Mouse (Mus musculus) testis, adult 2 months (tissue): ENCODE data around the gene Cyp3a44. TPM values are rescaled to one million over a fixed set of nuclear protein-coding genes. Genes with fewer than 3 reads are reported as not detected.
"Not testable (repeated sequence)": the region's sequence is repeated elsewhere in the genome, so short reads cannot be mapped to it uniquely, and the experiment has no call there.

Source experiments
- H3K27ac ChIP-seq: fragments of 200-500 bp; 2 replicates; pipeline ENCODE4 v1.5.1; 2012; ENCODE audit warnings: low read depth, low read length; ENCODE audit not compliant: control insufficient read depth, insufficient read depth
- H3K27me3 ChIP-seq: fragments of 200-500 bp; 2 replicates; pipeline ENCODE4 v1.6.1; 2012; ENCODE audit warnings: mild to moderate bottlenecking, low read length, moderate library complexity; ENCODE audit not compliant: control insufficient read depth, insufficient read depth
- H3K36me3 ChIP-seq: fragments of 200-500 bp; 2 replicates; pipeline ENCODE4 v1.6.1; 2012; ENCODE audit warnings: mild to moderate bottlenecking, low read length; ENCODE audit not compliant: control insufficient read depth, insufficient read depth
- H3K4me1 ChIP-seq: fragments of 200-500 bp; 2 replicates; pipeline ENCODE4 v1.6.1; 2012; ENCODE audit warnings: low read length; ENCODE audit not compliant: control insufficient read depth, insufficient read depth
- H3K4me3 ChIP-seq: fragments of 200-500 bp; 2 replicates; pipeline ENCODE4 v1.5.1; 2012; ENCODE audit warnings: low read depth, mild to moderate bottlenecking, low read length, moderate library complexity, mixed read lengths; ENCODE audit not compliant: control insufficient read depth
- polyA plus RNA-seq: library from polyadenylated mRNA; depleted of rRNA; stranded (reverse); fragments of >200 nt; gene quantifications from 2 replicates; pipeline ENCODE4 v1.2.3, GENCODE M21; 2012; rRNA removed

Cyp3a44 gene
- polyA plus RNA-seq: not detected in 2 replicates

DNA sequence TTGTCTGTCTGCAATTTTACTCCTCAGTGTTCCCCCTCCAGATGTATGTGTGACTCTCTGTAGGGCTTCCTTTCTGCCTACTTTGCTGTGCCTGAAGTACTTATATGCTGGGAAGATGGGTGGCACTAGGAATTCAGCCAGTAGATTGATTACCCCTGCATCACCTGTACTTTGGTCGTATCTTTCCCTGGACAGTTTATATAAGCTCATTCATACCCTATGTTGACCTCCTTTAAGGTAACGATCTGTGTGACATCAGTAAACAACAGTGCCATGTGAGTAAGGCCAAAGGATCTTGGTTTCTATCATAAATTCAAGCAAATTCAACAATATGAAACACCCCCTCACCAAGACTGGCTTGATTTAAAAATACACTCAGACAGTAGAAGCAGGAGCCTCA is at the start of gene Cyp3a44:
Gene Cyp3a44 (minus strand): TSS at position 79 of the 400 bp plus-strand sequence.
- not testable (repeated sequence) for H3K4me3 ChIP-seq, H3K27me3 ChIP-seq, H3K27ac ChIP-seq, H3K36me3 ChIP-seq, H3K4me1 ChIP-seq

DNA sequence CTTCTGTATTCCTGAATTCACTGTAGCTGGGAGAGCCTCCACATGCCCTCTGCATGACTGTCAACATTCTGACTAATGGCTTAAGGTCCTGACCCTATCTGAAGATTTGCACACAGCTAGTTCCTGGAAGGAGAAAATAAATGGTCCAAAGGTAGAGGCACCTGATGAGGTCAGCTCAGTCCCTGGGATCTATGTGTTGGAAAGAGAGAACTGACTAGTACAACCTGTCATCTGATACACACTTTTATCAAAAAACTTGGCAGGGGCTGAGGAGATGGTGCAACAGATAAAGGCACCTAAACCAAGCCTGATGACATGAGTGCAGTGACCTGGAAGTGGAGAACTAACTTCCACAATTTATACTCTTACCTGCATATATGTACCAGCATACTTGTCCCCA is 5.4 kb downstream of the Cyp3a44 start:
- H3K4me3 ChIP-seq, H3K27me3 ChIP-seq, H3K4me1 ChIP-seq, H3K27ac ChIP-seq, H3K36me3 ChIP-seq: not testable (repeated sequence)

DNA sequence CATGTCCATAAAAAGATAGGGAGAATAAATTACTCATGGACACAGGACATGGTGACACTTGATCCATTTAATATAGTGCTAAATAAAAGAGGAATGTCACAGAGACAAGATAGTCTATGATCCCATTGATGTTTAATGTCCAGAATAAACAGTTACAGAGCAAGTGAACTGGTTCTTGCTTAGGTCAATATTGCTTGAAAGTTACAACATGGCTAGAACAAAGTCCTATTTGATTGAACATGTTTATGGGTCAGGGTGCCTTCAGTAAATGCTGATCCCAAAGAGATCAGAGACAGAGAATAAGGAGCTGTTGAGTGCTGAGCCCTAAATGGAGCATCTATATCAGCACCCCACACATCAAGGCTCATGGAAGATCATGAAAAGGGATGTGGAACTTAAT is 12.4 kb downstream of the Cyp3a44 start:
- not testable (repeated sequence) for H3K4me3 ChIP-seq, H3K36me3 ChIP-seq

DNA sequence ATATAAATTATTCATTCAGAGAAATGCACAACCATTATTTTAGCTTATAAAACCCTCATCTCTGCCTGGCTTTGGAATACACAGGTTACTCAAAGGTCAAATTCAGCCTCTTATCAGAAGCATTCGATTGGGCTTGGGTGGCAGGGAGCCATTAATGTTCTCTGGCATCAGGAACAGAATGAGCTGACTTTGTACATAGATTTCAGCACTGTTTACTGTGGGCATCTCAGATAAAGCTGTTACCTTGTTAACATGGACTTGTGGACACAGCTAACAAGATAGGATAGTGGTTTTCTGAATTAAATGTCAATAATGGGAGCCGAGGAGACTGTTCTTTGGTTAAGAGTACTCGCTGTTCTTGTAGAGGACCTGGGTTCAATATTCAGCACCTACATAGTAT is 68.2 kb downstream of the Cyp3a44 start:
- not testable (repeated sequence) for H3K4me3 ChIP-seq, H3K36me3 ChIP-seq, H3K27me3 ChIP-seq, H3K27ac ChIP-seq, H3K4me1 ChIP-seq

More for the DNA sequence above, 12.4 kb downstream of the Cyp3a44 start:
- not testable (repeated sequence) for H3K4me1 ChIP-seq, H3K27me3 ChIP-seq, H3K27ac ChIP-seq

Other genes starting within 250 kb of the Cyp3a44 start
- not detected in 2 replicates for gene Cyp3a41b, start 221.1 kb downstream of the Cyp3a44 start, polyA plus RNA-seq
- 0.06 and 0.13 TPM in 2 replicates for gene Cyp3a41a, start 85.7 kb downstream of the Cyp3a44 start, polyA plus RNA-seq
- not detected in 2 replicates for gene Cyp3a11, start 74.1 kb upstream of the Cyp3a44 start, polyA plus RNA-seq
- gene Cyp3a25, start 203.7 kb upstream of the Cyp3a44 start, polyA plus RNA-seq: not detected in 2 replicates